Mouse (Mus musculus) kidney, postnatal 4 days (tissue): ENCODE results near the gene Trmt1l.
A peak's percentile ranks its signal among the peaks of the same experiment; 100 is the strongest.

Source experiments
- DNase-seq, 2 experiments: peaks; one replicate each; pipeline ENCODE4 v3.0.0; 2021; ENCODE audit warnings: mixed read lengths in 2 of 2

Trmt1l gene

DNA sequence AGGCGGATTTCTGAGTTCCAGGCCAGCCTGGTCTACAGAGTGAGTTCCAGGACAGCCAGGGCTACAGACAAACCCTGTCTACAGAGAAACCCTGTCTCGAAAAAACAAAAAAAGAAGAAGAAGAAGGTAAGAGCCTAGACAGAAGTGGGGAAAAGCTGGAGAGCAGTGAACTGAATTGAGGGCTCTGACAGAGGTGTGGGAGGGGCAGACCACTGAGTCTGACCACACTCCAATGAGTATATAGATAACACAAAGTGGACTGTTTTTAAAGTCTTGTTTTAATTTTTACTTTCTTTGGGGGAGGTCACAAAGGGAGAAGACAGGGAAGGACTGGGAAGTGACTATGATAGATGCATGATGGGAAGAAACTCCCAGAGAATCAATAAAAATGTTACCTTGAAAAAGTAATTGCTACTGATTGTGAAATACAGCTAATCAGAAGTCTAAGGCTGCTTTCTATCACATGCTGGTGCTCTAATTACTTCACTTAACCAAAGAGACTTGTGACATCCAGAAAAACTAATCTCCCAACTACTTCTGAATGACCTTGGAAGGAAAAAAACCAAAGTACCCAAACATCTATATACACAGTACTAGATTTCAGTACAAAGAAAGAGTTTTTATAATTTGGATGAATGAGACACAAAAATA is 67.4 kb downstream of the Trmt1l start:
- DNase-seq = no peak

DNA sequence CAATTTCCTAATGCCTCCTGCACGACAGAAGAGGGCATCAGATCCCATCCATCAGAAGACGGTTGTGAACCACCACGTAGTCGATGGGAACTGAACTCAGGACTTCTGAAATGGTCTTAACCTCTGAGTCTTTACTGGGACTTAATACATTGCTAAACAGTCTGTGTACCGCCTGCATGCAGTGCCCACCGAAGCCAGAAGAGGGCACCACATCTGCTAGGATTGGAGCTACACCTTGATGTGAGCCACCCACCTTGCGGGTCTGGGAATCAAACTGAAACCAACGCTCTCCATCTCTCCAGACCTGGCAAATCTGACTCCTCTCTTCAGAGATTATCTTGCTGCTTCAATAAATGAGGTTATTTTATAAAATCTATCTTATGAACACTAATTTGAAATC is 68.7 kb downstream of the Trmt1l start:
- DNase-seq = peak; percentile 71 to 77

DNA sequence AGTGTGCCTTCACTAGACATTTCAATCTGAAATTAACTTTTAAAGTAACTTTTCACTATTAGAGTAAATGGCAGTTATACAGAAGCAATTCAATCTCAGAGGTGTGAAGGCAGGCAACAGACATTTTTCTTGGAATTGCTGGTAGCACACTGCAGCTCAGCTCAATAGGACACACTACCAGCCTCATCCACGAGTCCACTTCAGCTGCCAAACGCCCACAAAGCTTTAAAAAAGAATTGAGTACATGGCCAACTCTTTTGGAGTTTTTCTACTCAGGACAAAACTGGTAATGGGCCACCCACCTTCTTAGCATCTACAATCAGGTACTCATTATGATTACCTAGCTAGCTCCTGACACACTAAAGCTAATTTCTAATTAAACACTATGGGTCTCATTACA is 69.6 kb downstream of the Trmt1l start:
- DNase-seq = no peak

DNA sequence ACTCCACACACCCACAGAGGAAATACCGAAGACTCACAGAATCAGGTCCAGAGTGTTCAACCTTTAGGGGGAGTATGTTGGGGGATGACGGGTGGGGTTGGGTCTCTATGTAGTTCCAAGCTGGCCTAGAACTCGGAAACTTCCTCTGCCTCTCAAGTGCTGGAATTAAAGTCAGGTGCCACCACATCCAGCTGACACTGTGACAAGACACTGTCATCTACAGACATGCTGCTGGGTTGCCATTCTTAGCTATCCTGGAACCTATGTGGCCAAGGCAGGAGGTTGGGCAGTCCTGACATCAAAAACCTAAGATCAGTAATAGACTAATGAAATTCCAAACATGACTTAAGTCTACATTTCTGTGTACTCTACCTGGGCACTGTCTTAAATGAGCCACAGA is 70.0 kb downstream of the Trmt1l start:
- DNase-seq = no peak

DNA sequence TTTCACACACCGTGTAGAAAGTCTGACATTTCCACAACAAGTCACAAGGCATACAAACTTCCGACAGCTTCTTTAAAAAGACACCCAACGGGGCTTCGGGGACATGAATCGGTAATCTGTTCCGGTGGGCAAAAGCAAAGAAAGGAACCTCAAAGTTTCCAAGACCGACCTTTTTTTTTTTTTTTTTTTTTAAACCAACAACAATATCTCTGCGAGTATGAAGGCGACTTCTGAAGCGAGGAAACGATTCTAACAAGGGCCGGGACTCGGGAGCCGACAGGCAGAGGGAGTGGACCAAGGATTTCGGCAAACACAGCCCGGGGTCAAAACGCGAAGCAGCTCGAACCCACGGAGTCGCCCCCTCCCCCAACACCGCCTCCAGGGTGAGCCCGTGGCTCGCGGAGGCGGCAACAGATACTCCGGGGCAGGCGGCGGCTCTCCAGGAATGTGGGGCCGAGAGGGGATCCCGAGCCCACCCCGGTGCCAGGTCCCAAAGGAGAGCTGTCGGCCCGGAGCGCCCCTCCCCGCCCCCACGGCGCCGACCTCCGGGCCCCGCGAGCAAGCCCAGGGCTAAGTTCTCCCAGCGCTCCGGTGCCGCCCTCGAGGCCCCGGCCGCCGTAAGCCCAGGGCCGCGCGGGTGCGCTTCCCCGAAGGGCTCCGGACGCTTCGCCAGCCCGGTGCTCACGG is 71.6 kb downstream of the Trmt1l start:
- peak; percentile 75 to 83 for DNase-seq

DNA sequence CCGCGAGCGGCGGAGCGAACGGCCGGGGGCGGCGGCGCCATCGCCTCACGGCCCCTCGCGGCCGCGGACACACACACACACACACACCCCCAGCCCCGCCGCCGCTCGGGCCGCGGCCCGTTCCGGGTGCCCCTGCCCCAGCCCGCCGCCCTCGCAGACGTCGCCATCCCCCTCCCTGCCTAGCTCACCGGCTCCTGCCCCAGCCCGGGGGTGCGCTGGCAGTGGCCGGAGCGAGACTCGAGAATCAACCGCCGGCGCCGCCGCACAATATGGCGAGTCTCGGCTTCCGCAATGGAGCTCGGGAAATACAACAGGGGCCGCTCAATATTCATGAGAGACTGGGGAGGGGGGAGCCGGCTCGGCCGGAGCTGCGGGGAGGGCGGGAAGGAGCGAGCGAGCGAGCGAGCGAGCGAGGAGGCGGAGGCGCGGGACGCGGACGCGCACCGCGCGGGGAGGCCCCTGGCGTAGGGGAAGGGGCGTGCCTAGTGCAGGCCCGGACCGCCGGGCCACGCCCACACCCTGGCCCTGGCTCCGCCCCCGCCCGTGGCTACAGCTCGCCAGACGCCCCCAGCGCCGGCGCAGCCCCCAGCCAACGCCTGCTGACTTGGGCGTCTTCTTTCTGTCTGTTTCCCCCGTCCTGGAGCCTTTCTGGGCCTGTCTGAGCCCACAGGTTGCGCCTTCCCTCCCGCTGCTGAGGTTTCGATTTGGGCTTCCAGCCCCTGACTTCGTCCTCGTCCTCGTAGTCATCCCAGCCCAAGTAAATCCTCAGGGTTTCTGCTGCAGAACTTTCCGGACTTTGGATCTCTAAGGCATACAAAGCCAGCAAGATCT is 72.4 kb downstream of the Trmt1l start, which contains the start of gene Rnf2:
TSS of gene Rnf2 (minus strand) at position 425 of the 831 bp plus-strand sequence.
- peak; percentile 96 to 98 for DNase-seq
